Mouse (Mus musculus): ENCODE results near the gene Gm20896.
"Not testable (repeated sequence)": the region's sequence is repeated elsewhere in the genome, so short reads cannot be mapped to it uniquely, and the experiment has no call there.

The Gm20896 gene

DNA sequence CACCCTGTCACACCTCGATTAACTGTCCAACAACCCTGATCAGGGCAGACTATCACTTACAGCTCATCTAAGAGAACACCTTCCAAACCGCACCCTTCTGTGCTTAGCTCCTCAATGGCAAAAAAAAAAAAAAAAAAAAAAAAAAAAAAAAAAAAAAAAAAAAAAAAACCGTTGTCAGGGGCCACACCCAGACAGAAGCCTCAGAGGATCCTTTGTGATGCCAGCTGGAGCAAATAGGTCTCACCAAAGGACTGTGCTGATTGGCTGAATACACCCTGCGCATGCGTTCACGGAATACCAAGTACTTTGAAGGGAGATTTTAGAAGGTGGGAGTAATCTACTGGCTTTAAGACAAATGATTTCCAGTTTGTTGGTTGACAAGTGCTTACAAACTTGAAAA, at the start of gene Gm20896:
Gene Gm20896 (minus strand): TSS at position 101 of the 400 bp plus-strand sequence.
- DNase-seq (ENCODE audit: low read depth), result not testable (repeated sequence)
